Mouse (Mus musculus): ENCODE data around the gene Tgm5. TPM values are rescaled to one million over a fixed set of nuclear protein-coding genes. Genes with fewer than 3 reads are reported as not detected.

The Tgm5 gene
- total and polyA plus RNA-seq, 2 experiments from 2014 or later = 0.07 TPM; not detected in 1

- no peak within 1 kb of the TSS for H3K4me2 ChIP-seq (ENCODE audit: low read depth)
- H3K36me3 ChIP-seq (ENCODE audit: insufficient read depth) = no peaks in the 10 kb centered on the region
- no peak for DNase-seq
- no peak for ATAC-seq
- no peaks in the 10 kb centered on the region for H3K9me3 ChIP-seq (ENCODE audit: low read length)
- H3K9ac ChIP-seq = no peak within 1 kb of the TSS
- H3K27ac ChIP-seq (ENCODE audit: low read depth, low read length) = no peak within 1 kb of the TSS
- WGBS = 85% methylated on average over 4 of the region's 4 CpGs
- H3K4me3 ChIP-seq (ENCODE audit: low read depth, low read length) = no peak within 1 kb of the TSS
- H3K4me1 ChIP-seq (ENCODE audit: insufficient read depth) = no peaks in the 10 kb centered on the region
- no peaks in the 10 kb centered on the region for H3K27me3 ChIP-seq (ENCODE audit: insufficient read depth, low read length)
- TF ChIP-seq CTCF (IDR thresholded peaks at IDR 0.05; ENCODE audit: low read depth) = no peak
These were observed 24.1 kb upstream of the Tgm5 start, which contains the start of gene Tgm7 for GRCm38 (mm10) chr2:121109695-121110094. Tgm7 (minus strand) TSS chr2:121109795.

- H3K9me3 ChIP-seq (ENCODE audit: low read length) = no peaks in the 10 kb centered on the region
- no peak for TF ChIP-seq CTCF (IDR thresholded peaks at IDR 0.05; ENCODE audit: low read depth)
- no peaks in the 10 kb centered on the region for H3K4me1 ChIP-seq (ENCODE audit: insufficient read depth)
- no peak overlapping the region for H3K9ac ChIP-seq
- H3K27ac ChIP-seq (ENCODE audit: low read depth, low read length) = no peak overlapping the region
- H3K4me3 ChIP-seq (ENCODE audit: low read depth, low read length) = no peak overlapping the region
- no peak overlapping the region for H3K4me2 ChIP-seq (ENCODE audit: low read depth)
- no peaks in the 10 kb centered on the region for H3K27me3 ChIP-seq (ENCODE audit: insufficient read depth, low read length)
- ATAC-seq = no peak
- no peak for DNase-seq
- H3K36me3 ChIP-seq (ENCODE audit: insufficient read depth) = no peaks in the 10 kb centered on the region
These were observed 20.3 kb upstream of the Tgm5 start for GRCm38 (mm10) chr2:121105940-121106339.

- Histone ChIP-seq H3K4me2 (ENCODE audit: low read depth) (no peak overlapping the region), H3K27me3 (ENCODE audit: insufficient read depth, low read length) (no peaks in the 10 kb centered on the region), H3K27ac (ENCODE audit: low read depth, low read length) (no peak overlapping the region), H3K9me3 (ENCODE audit: low read length) (no peaks in the 10 kb centered on the region), H3K36me3 (ENCODE audit: insufficient read depth) (no peaks in the 10 kb centered on the region), H3K9ac (no peak overlapping the region), H3K4me3 (ENCODE audit: low read depth, low read length) (no peak overlapping the region), H3K4me1 (ENCODE audit: insufficient read depth) (no peaks in the 10 kb centered on the region)
- 25% methylated on average over 9 of the region's 9 CpGs for whole genome bisulfite sequencing
- TF ChIP-seq CTCF (IDR thresholded peaks at IDR 0.05; ENCODE audit: low read depth) = peak; percentile 85
- ATAC-seq = peak; percentile 84
- peak; percentile 81 for DNase-seq
These were observed 16.4 kb upstream of the Tgm5 start for GRCm38 (mm10) chr2:121102051-121102450.

- Histone ChIP-seq H3K4me2 (ENCODE audit: low read depth) (no peak overlapping the region), H3K9me3 (ENCODE audit: low read length) (no peaks in the 10 kb centered on the region), H3K27me3 (ENCODE audit: insufficient read depth, low read length) (no peaks in the 10 kb centered on the region), H3K4me1 (ENCODE audit: insufficient read depth) (no peaks in the 10 kb centered on the region), H3K27ac (ENCODE audit: low read depth, low read length) (no peak overlapping the region), H3K36me3 (ENCODE audit: insufficient read depth) (no peaks in the 10 kb centered on the region), H3K9ac (no peak overlapping the region), H3K4me3 (ENCODE audit: low read depth, low read length) (no peak overlapping the region)
- 70% methylated on average over 4 of the region's 4 CpGs for WGBS
- no peak for DNase-seq
- TF ChIP-seq CTCF (IDR thresholded peaks at IDR 0.05; ENCODE audit: low read depth) = no peak
- no peak for ATAC-seq
These were observed 4.1 kb upstream of the Tgm5 start for GRCm38 (mm10) chr2:121089751-121090150.

- 89% methylated on average over 3 of the region's 3 CpGs for WGBS
- Histone ChIP-seq H3K4me1 (ENCODE audit: insufficient read depth) (no peaks in the 10 kb centered on the region), H3K9me3 (ENCODE audit: low read length) (no peaks in the 10 kb centered on the region), H3K4me2 (ENCODE audit: low read depth) (no peak overlapping the region), H3K36me3 (ENCODE audit: insufficient read depth) (no peaks in the 10 kb centered on the region), H3K27me3 (ENCODE audit: insufficient read depth, low read length) (no peaks in the 10 kb centered on the region), H3K27ac (ENCODE audit: low read depth, low read length) (no peak overlapping the region), H3K9ac (no peak overlapping the region), H3K4me3 (ENCODE audit: low read depth, low read length) (no peak overlapping the region)
- no peak for TF ChIP-seq CTCF (IDR thresholded peaks at IDR 0.05; ENCODE audit: low read depth)
- DNase-seq = no peak
- ATAC-seq = no peak
These were observed 2.9 kb upstream of the Tgm5 start for GRCm38 (mm10) chr2:121088507-121088906.

- Histone ChIP-seq H3K27me3 (ENCODE audit: insufficient read depth, low read length) (no peaks in the 10 kb centered on the region), H3K27ac (ENCODE audit: low read depth, low read length) (no peak overlapping the region), H3K9ac (no peak overlapping the region), H3K36me3 (ENCODE audit: insufficient read depth) (no peaks in the 10 kb centered on the region), H3K9me3 (ENCODE audit: low read length) (no peaks in the 10 kb centered on the region), H3K4me3 (ENCODE audit: low read depth, low read length) (no peak overlapping the region), H3K4me1 (ENCODE audit: insufficient read depth) (no peaks in the 10 kb centered on the region), H3K4me2 (ENCODE audit: low read depth) (no peak overlapping the region)
- DNase-seq = no peak
- no peak for TF ChIP-seq CTCF (IDR thresholded peaks at IDR 0.05; ENCODE audit: low read depth)
- WGBS = 63% methylated on average over 1 of the region's 1 CpGs
- ATAC-seq = no peak
These were observed 3.0 kb downstream of the Tgm5 start for GRCm38 (mm10) chr2:121082626-121083025.

- WGBS = 82% methylated on average over 7 of the region's 7 CpGs
- Histone ChIP-seq H3K27me3 (ENCODE audit: insufficient read depth, low read length) (no peaks in the 10 kb centered on the region), H3K27ac (ENCODE audit: low read depth, low read length) (no peak overlapping the region), H3K36me3 (ENCODE audit: insufficient read depth) (no peaks in the 10 kb centered on the region), H3K4me2 (ENCODE audit: low read depth) (no peak overlapping the region), H3K9me3 (ENCODE audit: low read length) (no peaks in the 10 kb centered on the region), H3K4me1 (ENCODE audit: insufficient read depth) (no peaks in the 10 kb centered on the region), H3K9ac (no peak overlapping the region), H3K4me3 (ENCODE audit: low read depth, low read length) (no peak overlapping the region)
- ATAC-seq (no peak), DNase-seq (no peak)
- no peak for TF ChIP-seq CTCF (IDR thresholded peaks at IDR 0.05; ENCODE audit: low read depth)
These were observed 10.9 kb downstream of the Tgm5 start for GRCm38 (mm10) chr2:121074747-121075146.

- H3K9ac ChIP-seq = no peak overlapping the region
- H3K4me1 ChIP-seq (ENCODE audit: insufficient read depth) = no peaks in the 10 kb centered on the region
- H3K36me3 ChIP-seq (ENCODE audit: insufficient read depth) = no peaks in the 10 kb centered on the region
- no peak overlapping the region for H3K27ac ChIP-seq (ENCODE audit: low read depth, low read length)
- H3K4me2 ChIP-seq (ENCODE audit: low read depth) = no peak overlapping the region
- WGBS = 85% methylated on average over 6 of the region's 6 CpGs
- H3K27me3 ChIP-seq (ENCODE audit: insufficient read depth, low read length) = no peaks in the 10 kb centered on the region
- H3K4me3 ChIP-seq (ENCODE audit: low read depth, low read length) = no peak overlapping the region
- ATAC-seq = no peak
- no peak for DNase-seq
- no peak for TF ChIP-seq CTCF (IDR thresholded peaks at IDR 0.05; ENCODE audit: low read depth)
- no peaks in the 10 kb centered on the region for H3K9me3 ChIP-seq (ENCODE audit: low read length)
These were observed 13.8 kb downstream of the Tgm5 start for GRCm38 (mm10) chr2:121071871-121072270.

Measured in forebrain, postnatal 0 days (tissue).